Mouse (Mus musculus) embryo, embryonic 9.5 days (tissue): ENCODE data around the gene Rnf187.

Source experiments
- DNase-seq: peaks from one replicate; pipeline ENCODE4 v3.0.0-alpha.2; 2017; ENCODE audit errors: extremely low spot score

The Rnf187 gene

GRCm38 (mm10) chr11:58938322-58939087 lies at the start of gene Rnf187:
Rnf187 (minus strand) TSS chr11:58938916.
- DNase-seq: peak; percentile 94

- DNase-seq: no peak
Measured at GRCm38 (mm10) chr11:58985299-58985917, 46.7 kb upstream of the Rnf187 start.

GRCm38 (mm10) chr11:58984657-58985056 lies 45.9 kb upstream of the Rnf187 start:
- no peak for DNase-seq

- DNase-seq: no peak
Measured at GRCm38 (mm10) chr11:58983691-58984341, 45.1 kb upstream of the Rnf187 start.

GRCm38 (mm10) chr11:58982471-58983097 lies 43.9 kb upstream of the Rnf187 start:
- DNase-seq: no peak

GRCm38 (mm10) chr11:58981541-58982447 lies 43.1 kb upstream of the Rnf187 start:
- no peak for DNase-seq

GRCm38 (mm10) chr11:58980381-58980990 lies 41.8 kb upstream of the Rnf187 start:
- no peak for DNase-seq

DNA sequence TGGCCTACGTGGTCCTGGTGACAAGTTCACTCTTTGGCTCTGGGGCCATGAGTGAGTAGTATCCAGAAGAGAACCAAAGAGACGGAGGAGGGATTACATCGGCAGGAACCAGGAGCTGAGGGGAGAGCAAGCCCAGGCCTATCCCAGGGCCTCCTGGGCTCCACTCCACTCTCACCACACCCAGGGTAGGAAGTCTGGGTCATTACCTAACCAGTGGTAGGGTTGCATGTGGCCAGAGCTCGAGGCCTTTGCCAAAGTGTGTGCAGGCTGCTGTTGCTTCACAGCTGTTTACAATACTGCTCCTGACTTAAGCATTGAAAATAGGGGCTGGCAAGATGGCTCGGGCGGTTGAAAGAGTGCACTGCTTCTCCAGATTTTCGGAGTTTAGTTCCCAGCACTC lies 40.9 kb upstream of the Rnf187 start:
- no peak for DNase-seq

GRCm38 (mm10) chr11:58979183-58979582 lies 40.5 kb upstream of the Rnf187 start:
- DNase-seq: no peak

- DNase-seq: no peak
Measured at GRCm38 (mm10) chr11:58978706-58979030, 40.0 kb upstream of the Rnf187 start.

GRCm38 (mm10) chr11:58978027-58978705 lies 39.5 kb upstream of the Rnf187 start, which contains the start of gene Trim11:
Trim11 (plus strand) TSS chr11:58978093.
- no peak for DNase-seq

- peak; percentile 74 for DNase-seq
Measured at GRCm38 (mm10) chr11:58977607-58978026, 38.9 kb upstream of the Rnf187 start.

GRCm38 (mm10) chr11:58977150-58977549 lies 38.4 kb upstream of the Rnf187 start:
- DNase-seq: peak; percentile 40

- no peak for DNase-seq
Measured at GRCm38 (mm10) chr11:58974414-58974813, 35.7 kb upstream of the Rnf187 start.

GRCm38 (mm10) chr11:58971796-58972195 lies 33.1 kb upstream of the Rnf187 start:
- no peak for DNase-seq

GRCm38 (mm10) chr11:58970831-58971530 lies 32.3 kb upstream of the Rnf187 start:
- DNase-seq: no peak

- DNase-seq: no peak
Measured at GRCm38 (mm10) chr11:58969659-58970058, 30.9 kb upstream of the Rnf187 start.

- DNase-seq: no peak
Measured at GRCm38 (mm10) chr11:58969027-58969426, 30.3 kb upstream of the Rnf187 start.

DNA sequence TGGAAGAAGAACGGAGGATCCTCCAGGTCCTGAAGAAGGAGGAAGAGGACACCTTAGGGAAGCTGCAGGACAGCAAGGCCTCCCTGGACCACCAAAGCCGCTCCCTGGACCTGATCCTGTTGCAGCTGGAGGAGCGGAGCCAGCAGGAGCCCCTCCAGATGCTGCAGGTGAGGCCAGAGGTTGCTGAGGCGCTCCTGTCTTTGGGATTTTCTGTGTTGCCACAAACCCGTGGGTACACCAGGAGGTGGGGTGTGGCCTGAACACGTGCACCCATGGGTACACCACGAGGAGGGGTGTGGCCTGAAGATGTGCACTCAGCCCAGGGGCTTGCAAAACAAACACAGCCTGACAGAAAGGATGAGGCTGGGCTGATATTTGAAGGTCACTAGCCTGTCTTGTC lies 29.8 kb upstream of the Rnf187 start:
- no peak for DNase-seq

GRCm38 (mm10) chr11:58967346-58967745 lies 28.6 kb upstream of the Rnf187 start:
- no peak for DNase-seq
